Mouse (Mus musculus): ENCODE measurements around the gene Ddx10. TPM values are rescaled to one million over a fixed set of nuclear protein-coding genes. Genes with fewer than 3 reads are reported as not detected.

Ddx10 gene
- total and polyA plus RNA-seq, 2 experiments from 2014 or later, result 6.9 to 18.9 TPM

DNA sequence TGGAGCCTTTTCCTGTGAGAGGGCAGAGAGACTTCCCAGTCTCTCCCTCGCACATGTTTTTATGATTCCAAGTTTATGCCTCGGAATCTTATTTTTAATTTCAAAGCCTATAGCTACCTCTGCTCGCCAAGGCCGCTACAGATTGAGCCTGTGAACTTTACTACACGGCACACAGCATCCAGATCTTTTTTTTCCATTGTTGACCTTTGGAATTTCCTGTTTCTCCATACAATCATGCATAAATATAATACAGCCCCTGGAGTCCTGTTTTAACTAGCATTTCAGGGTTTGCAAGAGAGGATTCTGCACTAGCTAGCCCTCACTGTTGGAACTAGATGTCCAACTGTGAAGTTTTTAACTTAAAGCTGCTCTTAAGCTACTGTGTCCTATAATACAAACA is 24.4 kb upstream of the Ddx10 start:
- H3K9ac ChIP-seq (replicated peaks; ENCODE audit: low read length), result no peak overlapping the region
- WGBS, result 61% methylated on average over 5 of the region's 5 CpGs
- ATAC-seq, result no peak
- no peak for DNase-seq (ENCODE audit: low spot score)
- H3K4me2 ChIP-seq (ENCODE audit: low read depth, low read length), result no peak overlapping the region
- no peak overlapping the region for H3K27ac ChIP-seq
- no peaks in the 10 kb centered on the region for H3K9me3 ChIP-seq (ENCODE audit: low read length)
- no peaks in the 10 kb centered on the region for H3K27me3 ChIP-seq (ENCODE audit: insufficient read depth, low read length)
- H3K4me3 ChIP-seq (ENCODE audit: low read length), result no peak overlapping the region
- no peaks in the 10 kb centered on the region for H3K36me3 ChIP-seq (ENCODE audit: insufficient read depth, low read length)
- TF ChIP-seq CTCF (IDR thresholded peaks at IDR 0.05; ENCODE audit: low read depth), result no peak
- H3K4me1 ChIP-seq (ENCODE audit: insufficient read depth, low read length), result no peaks in the 10 kb centered on the region

DNA sequence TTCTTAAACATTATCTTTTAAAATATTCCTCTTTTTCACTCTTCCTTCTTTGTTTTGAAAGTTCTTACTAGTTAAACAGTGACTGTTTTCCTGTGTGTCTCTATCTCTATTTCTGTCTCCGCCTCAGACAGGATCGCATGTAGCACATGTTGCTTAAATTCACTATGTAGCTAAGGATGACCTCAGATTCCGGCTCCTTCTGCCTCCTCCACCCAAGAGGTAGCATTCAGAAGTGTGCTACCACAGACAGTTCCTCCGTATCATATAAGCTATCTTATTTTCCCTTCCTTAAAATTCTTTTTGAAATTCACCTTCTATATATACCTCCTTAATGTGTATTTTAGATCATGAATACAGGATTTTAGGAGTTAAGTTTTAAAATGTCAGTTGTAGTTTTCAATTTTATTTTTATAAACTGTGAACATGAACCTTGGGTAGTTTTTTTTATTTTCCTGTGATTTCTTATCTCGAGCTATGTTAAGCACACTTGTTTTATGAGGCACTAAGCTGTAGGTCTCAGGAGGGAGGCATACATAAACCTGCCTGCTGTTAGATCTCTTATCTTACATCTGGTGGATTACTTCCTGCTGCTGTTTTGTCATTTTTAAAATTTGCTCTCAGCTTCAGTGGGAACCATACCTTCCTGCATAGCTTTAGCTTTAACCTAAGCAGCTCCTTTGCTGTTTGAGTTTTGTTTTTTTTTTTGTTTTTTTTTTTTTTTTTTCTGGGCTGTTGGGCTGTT is 23.6 kb upstream of the Ddx10 start:
- Histone ChIP-seq H3K4me1 (ENCODE audit: insufficient read depth, low read length) (no peaks in the 10 kb centered on the region), H3K4me2 (ENCODE audit: low read depth, low read length) (no peak overlapping the region), H3K27me3 (ENCODE audit: insufficient read depth, low read length) (no peaks in the 10 kb centered on the region), H3K27ac (no peak overlapping the region), H3K9me3 (ENCODE audit: low read length) (no peaks in the 10 kb centered on the region), H3K36me3 (ENCODE audit: insufficient read depth, low read length) (no peaks in the 10 kb centered on the region), H3K4me3 (ENCODE audit: low read length) (no peak overlapping the region), H3K9ac (replicated peaks; ENCODE audit: low read length) (no peak overlapping the region)
- DNase-seq (ENCODE audit: low spot score) (no peak), ATAC-seq (no peak)
- 84% methylated on average over 5 of the region's 5 CpGs for WGBS
- TF ChIP-seq CTCF (IDR thresholded peaks at IDR 0.05; ENCODE audit: low read depth), result no peak

- WGBS, result 90% methylated on average over 5 of the region's 5 CpGs
- ATAC-seq (no peak), DNase-seq (ENCODE audit: low spot score) (no peak)
- Histone ChIP-seq H3K9ac (replicated peaks; ENCODE audit: low read length) (no peak overlapping the region), H3K27ac (no peak overlapping the region), H3K4me3 (ENCODE audit: low read length) (no peak overlapping the region), H3K4me1 (ENCODE audit: insufficient read depth, low read length) (0 out of 2 replicates have a peak, but pooled peaks cover 2% of the 10 kb centered on the region), H3K27me3 (ENCODE audit: insufficient read depth, low read length) (no peaks in the 10 kb centered on the region), H3K36me3 (ENCODE audit: insufficient read depth, low read length) (no peaks in the 10 kb centered on the region), H3K9me3 (ENCODE audit: low read length) (no peaks in the 10 kb centered on the region), H3K4me2 (ENCODE audit: low read depth, low read length) (no peak overlapping the region)
- no peak for TF ChIP-seq CTCF (IDR thresholded peaks at IDR 0.05; ENCODE audit: low read depth)
Measured at GRCm38 (mm10) chr9:53269466-53269755, 21.6 kb upstream of the Ddx10 start.

GRCm38 (mm10) chr9:53268731-53269465 is 21.0 kb upstream of the Ddx10 start:
- H3K4me1 ChIP-seq (ENCODE audit: insufficient read depth, low read length), result 0 out of 2 replicates have a peak, but pooled peaks cover 3% of the 10 kb centered on the region
- H3K9me3 ChIP-seq (ENCODE audit: low read length), result no peaks in the 10 kb centered on the region
- WGBS, result 69% methylated on average over 5 of the region's 5 CpGs
- TF ChIP-seq CTCF (IDR thresholded peaks at IDR 0.05; ENCODE audit: low read depth), result peak; percentile 64
- H3K27me3 ChIP-seq (ENCODE audit: insufficient read depth, low read length), result no peaks in the 10 kb centered on the region
- ATAC-seq (no peak), DNase-seq (ENCODE audit: low spot score) (peak; percentile 61)
- no peak overlapping the region for H3K9ac ChIP-seq (replicated peaks; ENCODE audit: low read length)
- no peak overlapping the region for H3K4me3 ChIP-seq (ENCODE audit: low read length)
- no peak overlapping the region for H3K27ac ChIP-seq
- no peaks in the 10 kb centered on the region for H3K36me3 ChIP-seq (ENCODE audit: insufficient read depth, low read length)
- H3K4me2 ChIP-seq (ENCODE audit: low read depth, low read length), result no peak overlapping the region

GRCm38 (mm10) chr9:53268036-53268435 is 20.2 kb upstream of the Ddx10 start:
- Histone ChIP-seq H3K27me3 (ENCODE audit: insufficient read depth, low read length) (no peaks in the 10 kb centered on the region), H3K36me3 (ENCODE audit: insufficient read depth, low read length) (no peaks in the 10 kb centered on the region), H3K9ac (replicated peaks; ENCODE audit: low read length) (no peak overlapping the region), H3K27ac (no peak overlapping the region), H3K4me2 (ENCODE audit: low read depth, low read length) (no peak overlapping the region), H3K4me1 (ENCODE audit: insufficient read depth, low read length) (0 out of 2 replicates have a peak, but pooled peaks cover 3% of the 10 kb centered on the region), H3K9me3 (ENCODE audit: low read length) (no peaks in the 10 kb centered on the region), H3K4me3 (ENCODE audit: low read length) (no peak overlapping the region)
- 78% methylated on average over 5 of the region's 5 CpGs for WGBS
- no peak for TF ChIP-seq CTCF (IDR thresholded peaks at IDR 0.05; ENCODE audit: low read depth)
- no peak for ATAC-seq
- no peak for DNase-seq (ENCODE audit: low spot score)

DNA sequence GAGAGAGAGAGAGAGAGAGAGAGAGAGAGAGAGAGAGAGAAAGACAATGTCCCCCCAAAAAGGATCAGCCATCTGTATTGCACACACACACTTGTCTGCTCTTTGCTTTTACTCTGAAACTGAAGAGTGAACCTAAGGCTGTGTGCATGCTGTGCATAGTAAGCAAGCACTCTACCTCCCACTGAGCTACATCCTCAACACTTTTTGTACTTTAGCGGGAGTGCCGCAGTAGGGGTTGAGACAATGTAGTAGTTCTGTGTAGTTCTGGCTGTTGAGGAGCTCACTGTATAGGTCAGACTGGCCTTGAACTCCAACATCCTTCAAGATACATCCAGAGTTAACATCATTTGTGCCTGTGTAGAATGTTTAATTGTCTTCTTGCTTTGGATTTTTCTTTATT is 17.7 kb upstream of the Ddx10 start:
- Histone ChIP-seq H3K27me3 (ENCODE audit: insufficient read depth, low read length) (no peaks in the 10 kb centered on the region), H3K4me1 (ENCODE audit: insufficient read depth, low read length) (0 out of 2 replicates have a peak, but pooled peaks cover 3% of the 10 kb centered on the region), H3K9me3 (ENCODE audit: low read length) (no peaks in the 10 kb centered on the region), H3K4me3 (ENCODE audit: low read length) (no peak overlapping the region), H3K36me3 (ENCODE audit: insufficient read depth, low read length) (no peaks in the 10 kb centered on the region), H3K27ac (no peak overlapping the region), H3K4me2 (ENCODE audit: low read depth, low read length) (no peak overlapping the region), H3K9ac (replicated peaks; ENCODE audit: low read length) (no peak overlapping the region)
- DNase-seq (ENCODE audit: low spot score) (no peak), ATAC-seq (no peak)
- WGBS, result 43% methylated on average over 2 of the region's 2 CpGs
- no peak for TF ChIP-seq CTCF (IDR thresholded peaks at IDR 0.05; ENCODE audit: low read depth)

DNA sequence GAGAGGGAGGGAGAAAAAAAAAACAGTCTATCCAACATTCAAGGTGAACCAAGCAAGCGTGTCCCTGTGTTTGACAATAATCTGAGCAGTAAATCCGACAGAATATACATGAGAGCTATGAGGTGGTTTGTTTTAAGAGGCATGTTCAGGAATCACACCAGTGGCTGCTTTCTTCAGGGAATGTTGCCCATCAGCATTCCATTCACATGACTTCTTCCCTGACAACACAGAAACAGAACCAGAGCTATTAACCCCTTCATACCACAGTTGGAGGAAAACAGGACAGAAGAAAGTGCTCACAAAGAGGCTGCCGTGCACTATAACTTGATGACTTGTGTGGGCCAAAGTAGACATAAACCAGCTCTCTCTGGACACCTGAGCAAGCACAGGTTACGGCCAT is 16.5 kb upstream of the Ddx10 start:
- Histone ChIP-seq H3K27me3 (ENCODE audit: insufficient read depth, low read length) (no peaks in the 10 kb centered on the region), H3K9ac (replicated peaks; ENCODE audit: low read length) (no peak overlapping the region), H3K36me3 (ENCODE audit: insufficient read depth, low read length) (no peaks in the 10 kb centered on the region), H3K9me3 (ENCODE audit: low read length) (no peaks in the 10 kb centered on the region), H3K4me1 (ENCODE audit: insufficient read depth, low read length) (0 out of 2 replicates have a peak, but pooled peaks cover 3% of the 10 kb centered on the region), H3K4me3 (ENCODE audit: low read length) (no peak overlapping the region), H3K4me2 (ENCODE audit: low read depth, low read length) (no peak overlapping the region), H3K27ac (no peak overlapping the region)
- TF ChIP-seq CTCF (IDR thresholded peaks at IDR 0.05; ENCODE audit: low read depth), result no peak
- 61% methylated on average over 4 of the region's 4 CpGs for WGBS
- DNase-seq (ENCODE audit: low spot score), result no peak
- ATAC-seq, result no peak
